Mouse (Mus musculus) neural tube, embryonic 14.5 days (tissue): ENCODE results near the gene Spsb4. TPM values are rescaled to one million over a fixed set of nuclear protein-coding genes. Genes with fewer than 3 reads are reported as not detected.

Source experiments
- ATAC-seq: fragments of 200-750 bp; cut with Nextera tagmentation; 2 replicates; pipeline ENCODE4 v1.8.0; 2017; ENCODE audit warnings: low read depth, mild to moderate bottlenecking, moderate TSS enrichment, moderate library complexity
- H3K27ac ChIP-seq: fragments of 300-500 bp; sonication (generic); 2 replicates; pipeline ENCODE4 v1.5.1; 2014; ENCODE audit warnings: low read depth, mild to moderate bottlenecking, control low read depth, low read length, moderate library complexity, mixed read lengths
- H3K27me3 ChIP-seq: fragments of 300-500 bp; sonication (generic); 2 replicates; pipeline ENCODE4 v1.6.1; 2014; ENCODE audit warnings: low read length; ENCODE audit not compliant: control insufficient read depth, insufficient read depth
- H3K36me3 ChIP-seq: fragments of 300-500 bp; sonication (generic); 2 replicates; pipeline ENCODE4 v1.6.1; 2014; ENCODE audit warnings: low read length, mixed read lengths; ENCODE audit not compliant: control insufficient read depth, insufficient read depth
- H3K4me1 ChIP-seq: fragments of 300-500 bp; sonication (generic); 2 replicates; pipeline ENCODE4 v1.6.1; 2014; ENCODE audit warnings: low read length; ENCODE audit not compliant: control insufficient read depth, insufficient read depth
- H3K4me2 ChIP-seq: fragments of 300-500 bp; sonication (generic); 2 replicates; pipeline ENCODE4 v1.6.1; 2014; ENCODE audit warnings: mild to moderate bottlenecking, low read depth, low read length, control low read depth
- H3K4me3 ChIP-seq: fragments of 300-500 bp; sonication (generic); 2 replicates; pipeline ENCODE4 v1.5.1; 2014; ENCODE audit warnings: low read depth, low read length, control low read depth, mixed read lengths
- H3K9ac ChIP-seq: fragments of 300-500 bp; sonication (generic); replicated peaks from 2 replicates; pipeline ENCODE4 v1.6.1; 2014; ENCODE audit warnings: low read depth, mild to moderate bottlenecking, control low read depth, low read length, mixed read lengths
- H3K9me3 ChIP-seq: fragments of 300-500 bp; sonication (generic); 2 replicates; pipeline ENCODE4 v1.6.1; 2016; ENCODE audit warnings: low read length; ENCODE audit not compliant: control insufficient read depth
- WGBS: fragments of 180-500 bp; shearing (Covaris S2); extraction: QIAGEN DNeasy Blood & Tissue Kit; methylation state at CpG from one replicate; pipeline ENCODE4 v1.1.7; 2014; 5-methylcytosine and 5-hydroxymethylcytosine counted together
- polyA plus RNA-seq: library from polyadenylated mRNA; unstranded; fragments of >200 nt; fragmentation: Nextera tagmentation; extraction: Ambion mirVana; gene quantifications from 2 replicates; pipeline ENCODE4 v1.2.1, GENCODE M21; 2014

The Spsb4 gene
- polyA plus RNA-seq, 1 experiment from 2014 or later: 22.9 TPM

DNA sequence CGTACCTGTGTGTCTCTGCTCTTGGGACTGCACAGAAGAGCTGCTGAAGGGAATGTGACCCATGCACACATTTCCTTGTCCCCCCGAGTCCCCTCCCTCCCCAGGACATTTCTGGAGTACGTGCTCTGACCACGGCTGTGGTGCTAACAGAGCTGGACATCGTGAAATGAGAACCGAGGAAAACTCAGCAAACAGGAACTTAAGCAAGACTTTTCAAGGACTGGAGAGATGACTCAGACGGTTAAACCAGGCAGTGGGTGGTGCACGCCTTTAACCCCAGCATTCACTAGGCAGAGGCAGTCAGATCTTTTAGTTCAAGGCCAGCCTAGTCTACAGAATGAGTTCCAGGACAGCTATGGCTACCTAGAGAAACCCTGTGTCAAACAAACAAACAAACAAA lies 1.5 kb upstream of the Spsb4 start:
- no peaks in the 10 kb centered on the region for H3K9me3 ChIP-seq
- H3K4me2 ChIP-seq: no peak overlapping the region
- H3K27me3 ChIP-seq: no peaks in the 10 kb centered on the region
- H3K4me3 ChIP-seq: no peak overlapping the region
- no peaks in the 10 kb centered on the region for H3K36me3 ChIP-seq
- peaks cover 17% of the 10 kb centered on the region for H3K4me1 ChIP-seq
- WGBS: 88% methylated on average over 8 of the region's 8 CpGs
- H3K9ac ChIP-seq: no peak overlapping the region
- no peak for ATAC-seq
- H3K27ac ChIP-seq: no peak overlapping the region

DNA sequence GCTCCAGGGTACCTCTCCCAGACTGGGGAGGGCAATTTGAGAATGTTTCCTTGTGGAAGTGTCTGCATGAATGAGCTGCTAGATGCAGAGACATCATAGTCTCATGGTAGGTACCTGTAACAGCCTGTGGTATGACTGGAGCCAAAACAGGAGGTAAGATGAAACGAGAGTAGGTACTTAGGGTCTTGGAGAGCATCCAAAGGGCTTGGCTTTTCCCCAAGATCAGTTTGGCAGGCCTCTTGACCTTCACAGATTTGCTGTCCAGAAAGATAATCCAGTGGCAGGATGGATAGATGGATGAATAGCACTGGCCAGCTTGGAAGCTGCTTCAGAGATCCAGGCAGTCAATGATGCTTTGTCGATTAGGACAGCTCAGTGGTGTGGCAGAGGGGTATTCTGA lies 1.0 kb upstream of the Spsb4 start:
- Histone ChIP-seq H3K27me3 (no peaks in the 10 kb centered on the region), H3K9ac (no peak overlapping the region), H3K36me3 (no peaks in the 10 kb centered on the region), H3K4me1 (peaks cover 22% of the 10 kb centered on the region), H3K9me3 (no peaks in the 10 kb centered on the region), H3K4me3 (no peak overlapping the region), H3K27ac (peak overlapping the region; percentile 99; the same call in 1 of the 2 replicates), H3K4me2 (peak overlapping the region; percentile 84; the same call in 1 of the 2 replicates)
- ATAC-seq: no peak
- WGBS: 57% methylated on average over 2 of the region's 2 CpGs

DNA sequence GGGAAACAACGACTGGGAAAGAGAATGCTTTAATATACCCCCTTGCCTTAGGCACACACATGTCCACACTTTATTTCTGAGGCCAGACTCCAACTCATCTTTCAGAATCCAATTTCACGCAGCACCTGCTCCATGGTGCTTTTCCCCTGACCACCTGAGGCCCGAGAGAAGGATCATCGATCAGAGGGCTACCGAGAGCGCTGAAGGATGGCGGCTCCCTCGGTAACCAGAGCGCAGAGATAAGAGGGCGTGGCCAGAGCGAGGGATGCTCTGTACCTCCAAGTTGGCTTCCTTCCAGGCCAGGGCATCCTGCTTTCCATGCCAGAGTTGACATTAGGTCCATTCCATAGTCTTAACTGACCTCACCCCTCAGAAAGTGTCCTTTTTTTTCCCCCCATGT lies 588 bp upstream of the Spsb4 start:
- H3K36me3 ChIP-seq: no peaks in the 10 kb centered on the region
- WGBS: under 1% methylated on average over 11 of the region's 11 CpGs
- peak overlapping the region; percentile 88 for H3K9ac ChIP-seq
- H3K4me3 ChIP-seq: peak overlapping the region; percentile 85
- peak overlapping the region; percentile 84 for H3K4me2 ChIP-seq
- peaks cover 25% of the 10 kb centered on the region for H3K4me1 ChIP-seq
- ATAC-seq: peak; percentile 50
- no peaks in the 10 kb centered on the region for H3K27me3 ChIP-seq
- H3K27ac ChIP-seq: peak overlapping the region; percentile 99
- H3K9me3 ChIP-seq: no peaks in the 10 kb centered on the region

DNA sequence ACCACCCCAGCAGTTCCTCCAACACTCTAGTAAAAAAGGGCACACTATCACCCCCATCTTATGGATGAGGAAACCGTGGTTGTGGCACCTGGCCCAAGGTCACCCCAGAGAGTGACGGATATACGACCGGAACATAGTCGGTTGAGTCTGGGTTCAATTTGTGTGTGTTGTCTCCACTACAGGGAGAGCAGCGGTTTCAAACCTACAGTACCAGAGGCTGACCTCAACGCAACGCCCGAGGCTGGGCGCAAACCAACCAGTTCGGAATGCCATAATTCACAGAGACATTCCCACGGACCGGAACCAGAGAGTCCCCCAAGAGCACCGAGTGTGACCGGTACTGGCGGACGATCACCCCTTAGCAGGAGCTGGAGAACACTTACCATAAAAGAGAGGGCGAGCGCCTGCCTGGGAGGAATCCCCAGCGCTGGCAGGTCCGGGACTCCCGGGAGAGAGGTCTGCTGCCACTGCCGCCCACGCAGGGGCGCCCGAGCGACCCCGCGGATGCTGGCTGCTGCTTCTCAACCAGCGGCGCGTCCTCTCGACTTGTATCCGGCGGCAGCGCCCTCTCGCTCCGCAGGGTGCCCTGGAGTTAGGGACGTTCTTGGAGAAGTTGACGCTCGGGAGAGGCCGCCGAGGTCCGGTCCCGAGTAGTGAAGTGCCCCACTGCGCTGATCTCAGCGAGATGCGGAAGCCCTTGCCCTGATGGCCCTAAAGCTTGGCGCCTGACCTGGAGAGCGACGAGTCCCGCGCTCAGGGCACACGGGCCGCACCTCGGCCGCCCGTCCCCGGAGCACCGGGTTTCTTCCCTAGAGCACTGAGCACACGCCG lies 617 bp downstream of the Spsb4 start:
- peak; percentile 65 for ATAC-seq
- H3K27ac ChIP-seq: peak overlapping the region; percentile 99
- H3K4me1 ChIP-seq: peaks cover 37% of the 10 kb centered on the region
- H3K36me3 ChIP-seq: no peaks in the 10 kb centered on the region
- H3K9me3 ChIP-seq: no peaks in the 10 kb centered on the region
- peak overlapping the region; percentile 85 for H3K4me3 ChIP-seq
- no peaks in the 10 kb centered on the region for H3K27me3 ChIP-seq
- peak overlapping the region; percentile 84 for H3K4me2 ChIP-seq
- peak overlapping the region; percentile 88 for H3K9ac ChIP-seq
- WGBS: under 1% methylated on average over 59 of the region's 62 CpGs

DNA sequence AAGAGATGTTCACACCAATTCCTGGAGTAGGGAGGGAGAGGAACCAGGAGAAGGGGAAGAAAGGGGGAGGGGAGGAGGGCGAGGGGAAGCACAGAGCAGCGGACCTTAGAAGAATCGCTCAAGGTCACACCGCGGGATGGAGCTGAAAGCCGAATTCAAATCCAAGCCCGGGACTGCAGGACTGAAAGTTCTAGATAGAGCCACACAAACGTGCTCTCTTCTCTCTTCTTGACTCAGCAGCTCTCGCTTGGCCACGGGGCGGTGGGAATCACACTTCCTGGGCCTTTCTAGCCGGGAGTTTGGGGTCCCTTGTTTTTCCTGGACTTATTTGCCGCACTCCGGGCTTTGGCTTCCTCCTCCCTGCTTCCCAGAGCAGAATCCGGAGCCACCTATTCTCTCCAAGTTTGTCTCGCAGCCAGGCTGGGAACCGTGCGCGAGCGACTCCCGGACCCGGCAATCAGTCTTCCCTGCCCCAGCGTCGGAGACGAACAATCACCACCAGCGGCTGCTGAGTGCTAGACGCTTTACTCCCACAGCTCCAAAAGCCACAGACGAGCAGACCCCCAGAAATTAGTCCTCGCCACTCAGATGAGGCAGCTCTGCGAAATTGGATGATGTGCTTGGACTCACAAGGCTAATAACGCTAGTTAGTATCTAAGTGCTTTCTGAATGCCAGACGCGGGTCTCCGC lies 1.4 kb downstream of the Spsb4 start:
- H3K9ac ChIP-seq: peak overlapping the region; percentile 88
- no peaks in the 10 kb centered on the region for H3K9me3 ChIP-seq
- peak overlapping the region; percentile 85 for H3K4me3 ChIP-seq
- H3K36me3 ChIP-seq: no peaks in the 10 kb centered on the region
- peaks cover 43% of the 10 kb centered on the region for H3K4me1 ChIP-seq
- H3K27ac ChIP-seq: peak overlapping the region; percentile 99
- H3K27me3 ChIP-seq: no peaks in the 10 kb centered on the region
- no peak for ATAC-seq
- WGBS: under 1% methylated on average over 34 of the region's 34 CpGs
- H3K4me2 ChIP-seq: peak overlapping the region; percentile 84

DNA sequence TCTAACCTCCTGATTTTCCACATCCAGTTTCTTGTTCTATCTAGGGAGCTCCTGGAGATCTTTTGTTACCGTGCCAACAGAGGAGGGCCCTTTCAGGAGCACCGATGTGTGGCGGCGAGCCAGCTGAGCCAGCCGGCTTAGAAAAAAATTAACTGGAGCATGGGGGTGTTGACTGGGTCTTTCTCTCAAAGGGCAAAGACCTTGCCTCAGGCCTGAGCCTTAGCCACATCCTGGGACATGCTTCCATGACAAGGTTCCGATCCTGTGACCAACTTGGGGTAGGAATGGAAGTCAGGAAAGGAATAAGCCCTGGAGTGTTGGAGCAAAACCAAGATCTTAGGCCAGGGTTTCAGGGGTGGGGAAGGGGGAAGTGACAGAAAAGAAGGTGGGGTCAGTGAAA lies 2.9 kb downstream of the Spsb4 start:
- Histone ChIP-seq H3K27me3 (no peaks in the 10 kb centered on the region), H3K4me2 (peak overlapping the region; percentile 84), H3K9ac (0 out of 2 replicates have a peak overlapping the region, but pooled peaks have one; percentile 33), H3K4me3 (peak overlapping the region; percentile 85; the same call in 1 of the 2 replicates), H3K27ac (peak overlapping the region; percentile 76), H3K36me3 (no peaks in the 10 kb centered on the region), H3K4me1 (peaks cover 55% of the 10 kb centered on the region), H3K9me3 (no peaks in the 10 kb centered on the region)
- no peak for ATAC-seq
- WGBS: 2% methylated on average over 6 of the region's 6 CpGs

DNA sequence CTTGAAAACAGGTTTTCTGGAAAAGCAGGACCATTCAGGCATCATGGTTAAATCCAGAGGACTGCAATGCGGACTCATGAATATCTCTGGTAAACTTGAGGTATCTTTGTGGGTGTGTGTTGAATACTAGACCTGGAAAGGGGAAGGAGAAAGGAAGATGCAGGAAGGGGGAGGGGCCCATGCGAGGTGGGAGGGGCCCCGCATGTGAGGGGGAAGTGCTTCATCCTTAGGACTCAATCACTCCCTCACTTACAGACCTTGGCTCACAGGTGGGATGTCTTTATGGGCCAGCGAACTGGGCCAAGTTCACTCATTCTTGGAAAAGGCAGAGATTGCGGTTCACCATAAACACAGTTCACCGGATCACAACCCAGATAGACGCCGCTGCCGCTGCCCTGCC lies 4.9 kb downstream of the Spsb4 start:
- Histone ChIP-seq H3K27me3 (no peaks in the 10 kb centered on the region), H3K9ac (no peak overlapping the region), H3K4me3 (no peak overlapping the region), H3K36me3 (no peaks in the 10 kb centered on the region), H3K4me1 (peaks cover 55% of the 10 kb centered on the region), H3K27ac (no peak overlapping the region; the same call in 1 of the 2 replicates), H3K9me3 (no peaks in the 10 kb centered on the region), H3K4me2 (no peak overlapping the region; the same call in 1 of the 2 replicates)
- no peak for ATAC-seq
- 72% methylated on average over 9 of the region's 9 CpGs for WGBS

DNA sequence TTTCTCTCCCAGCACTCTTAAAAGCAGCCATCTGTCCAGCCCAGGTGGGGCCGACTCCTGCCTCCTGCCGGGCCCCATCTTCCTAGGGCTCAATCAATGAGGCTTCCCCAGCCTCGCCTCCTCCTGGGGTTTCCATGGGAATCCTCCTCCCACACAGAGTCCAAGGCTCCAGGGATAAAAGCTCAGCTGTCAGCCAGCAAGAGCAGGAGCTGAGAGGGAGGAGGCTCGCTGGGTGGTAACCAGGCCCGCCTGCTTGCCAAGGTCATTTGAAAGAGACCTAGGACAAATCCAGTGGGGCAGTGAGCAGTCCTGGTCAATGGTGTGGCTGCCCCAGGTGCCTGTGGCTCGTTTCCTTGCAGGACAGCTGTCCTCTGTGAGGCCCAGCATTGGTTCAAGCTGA lies 5.5 kb downstream of the Spsb4 start:
- Histone ChIP-seq H3K4me1 (peaks cover 55% of the 10 kb centered on the region), H3K9ac (no peak overlapping the region), H3K9me3 (no peaks in the 10 kb centered on the region), H3K27me3 (no peaks in the 10 kb centered on the region), H3K36me3 (no peaks in the 10 kb centered on the region), H3K4me2 (no peak overlapping the region; the same call in 1 of the 2 replicates), H3K4me3 (no peak overlapping the region), H3K27ac (peak overlapping the region; percentile 61; the same call in 1 of the 2 replicates)
- peak; percentile 44; the same call in 1 of the 2 replicates for ATAC-seq
- 6% methylated on average over 6 of the region's 6 CpGs for WGBS
